Mouse (Mus musculus) thymus, adult 2 months (tissue): Measurements from ENCODE around the gene Mrpl57.

Experiments
- CTCF ChIP-seq: fragments of 200-500 bp; IDR thresholded peaks from 2 replicates; pipeline ENCODE4 v1.5.1; 2012; ENCODE audit warnings: mild to moderate bottlenecking, control low read depth, low read length, moderate library complexity, borderline replicate concordance; ENCODE audit not compliant: control insufficient read depth, poor library complexity, insufficient read depth; ENCODE audit errors: extremely low read depth
- POLR2A ChIP-seq: fragments of 200-500 bp; IDR thresholded peaks from 2 replicates; pipeline ENCODE4 v1.6.1; 2012; ENCODE audit warnings: mild to moderate bottlenecking, low read length, control low read depth, moderate library complexity; ENCODE audit not compliant: control insufficient read depth, poor library complexity, insufficient read depth; ENCODE audit errors: extremely low read depth

DNA sequence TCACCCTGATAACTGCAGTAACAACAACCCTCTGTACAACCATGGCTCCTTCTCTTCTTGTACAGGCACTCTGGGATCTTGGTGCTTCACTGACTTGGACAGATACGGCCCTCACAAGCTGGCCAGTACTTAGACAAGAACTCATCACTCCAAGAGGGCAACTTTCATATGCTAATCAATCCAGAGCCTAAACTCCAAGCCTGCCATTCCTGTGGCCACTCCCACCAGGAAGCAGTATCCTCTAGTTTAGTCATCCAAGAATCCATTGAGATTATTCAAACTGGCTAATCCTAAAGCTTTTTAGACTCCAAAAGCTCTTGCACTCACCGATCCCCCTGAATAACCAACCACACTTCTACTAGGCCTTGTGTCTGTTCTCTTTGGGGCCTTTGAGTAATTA is 26.9 kb downstream of the Mrpl57 start:
- TF ChIP-seq CTCF (no peak), POLR2A (no peak)
